Mouse (Mus musculus): ENCODE results near the gene Phc3.

Phc3 gene

GRCm38 (mm10) chr3:30952273-30953070, 16.7 kb downstream of the Phc3 start:
- POLR2A ChIA-PET = interaction anchor here in 2 of 4 experiments (0.5 to 2.7 kb wide), 8 partner anchors 10 to 330 kb away, joined by 3 to 14 read pairs (median 4); partner anchors contain the start of gene Sec62 (in 1 of the 2)
- CTCF ChIA-PET = interaction anchor here in 2 of 4 experiments (0.9 to 1.4 kb wide), 4 partner anchors 9 to 375 kb away, joined by 3 read pairs; no protein-coding TSS in a partner anchor

- CTCF ChIA-PET = interaction anchor here in 2 of 4 experiments (0.9 kb wide), 2 partner anchors 10 to 374 kb away, joined by 3 read pairs; no protein-coding TSS in a partner anchor
- POLR2A ChIA-PET = interaction anchor here in 2 of 4 experiments (0.5 to 2.7 kb wide), 5 partner anchors 10 to 329 kb away, joined by 3 to 14 read pairs (median 3); no protein-coding TSS in a partner anchor
Observed at GRCm38 (mm10) chr3:30951652-30952051, 17.6 kb downstream of the Phc3 start.

GRCm38 (mm10) chr3:30934384-30934783, 34.8 kb downstream of the Phc3 start:
- POLR2A ChIA-PET = interaction anchor here in 1 of 4 experiments (1.4 kb wide), 1 partner anchor 11 kb away, joined by 3 read pairs; no protein-coding TSS in a partner anchor

GRCm38 (mm10) chr3:30929828-30930227, 39.4 kb downstream of the Phc3 start:
- CTCF ChIA-PET = interaction anchor here in 1 of 4 experiments (0.8 kb wide), 1 partner anchor 12 kb away, joined by 3 read pairs; no protein-coding TSS in a partner anchor
- POLR2A ChIA-PET = interaction anchor here in 1 of 4 experiments (1.2 kb wide), 1 partner anchor 14 kb away, joined by 3 read pairs; no protein-coding TSS in a partner anchor

More at GRCm38 (mm10) chr3:30934384-30934783, 34.8 kb downstream of the Phc3 start:
- CTCF ChIA-PET = no interaction called here

GRCm38 (mm10) chr3:30927664-30928063, 41.6 kb downstream of the Phc3 start:
- ChIA-PET CTCF (interaction anchor here in 3 of 4 experiments (0.6 to 1.1 kb wide), 3 partner anchors 73 to 262 kb away, joined by 3 to 4 read pairs (median 3); no protein-coding TSS in a partner anchor), POLR2A (interaction anchor here in 2 of 4 experiments (0.7 to 0.9 kb wide), 2 partner anchors 12 to 89 kb away, joined by 3 read pairs; no protein-coding TSS in a partner anchor)

GRCm38 (mm10) chr3:30917160-30917559, 52.1 kb downstream of the Phc3 start:
- CTCF ChIA-PET = interaction anchor here in 1 of 4 experiments (0.6 kb wide), 1 partner anchor 180 kb away, joined by 3 read pairs; no protein-coding TSS in a partner anchor

GRCm38 (mm10) chr3:30904658-30905057, 64.6 kb downstream of the Phc3 start:
- CTCF ChIA-PET = no interaction called here
- POLR2A ChIA-PET = interaction anchor here in 1 of 4 experiments (0.6 to 1.5 kb wide), 3 partner anchors 14 to 23 kb away, joined by 3 to 4 read pairs (median 3); no protein-coding TSS in a partner anchor

More at GRCm38 (mm10) chr3:30917160-30917559, 52.1 kb downstream of the Phc3 start:
- POLR2A ChIA-PET = interaction anchor here in 1 of 4 experiments (1.0 kb wide), 1 partner anchor 36 kb away, joined by 3 read pairs; no protein-coding TSS in a partner anchor

- POLR2A ChIA-PET = interaction anchor here in 1 of 4 experiments (0.8 to 1.6 kb wide), 3 partner anchors 10 to 252 kb away, joined by 3 to 6 read pairs (median 4); partner anchors contain the start of gene Lrrc34
- CTCF ChIA-PET = interaction anchor here in 1 of 4 experiments (0.9 kb wide), 1 partner anchor 157 kb away, joined by 3 read pairs; no protein-coding TSS in a partner anchor
Observed at GRCm38 (mm10) chr3:30899407-30899806, 69.8 kb downstream of the Phc3 start.

GRCm38 (mm10) chr3:30896721-30897120, 72.5 kb downstream of the Phc3 start:
- ChIA-PET CTCF (interaction anchor here in 1 of 4 experiments (0.7 kb wide), 1 partner anchor 253 kb away, joined by 4 read pairs; no protein-coding TSS in a partner anchor), POLR2A (interaction anchor here in 3 of 4 experiments (0.6 to 1.5 kb wide), 12 partner anchors 11 to 209 kb away, joined by 3 to 4 read pairs (median 3); partner anchors contain the start of gene Sec62 (in 1 of the 3))

- POLR2A ChIA-PET = interaction anchor here in 2 of 4 experiments (0.7 to 1.7 kb wide), 8 partner anchors 16 to 70 kb away, joined by 3 to 9 read pairs (median 4); no protein-coding TSS in a partner anchor
- CTCF ChIA-PET = interaction anchor here in 2 of 4 experiments (0.6 to 1.3 kb wide), 4 partner anchors 43 to 421 kb away, joined by 3 to 9 read pairs (median 4); partner anchors contain the start of gene Slc7a14 (in 1 of the 2)
Observed at GRCm38 (mm10) chr3:30889014-30889413, 80.2 kb downstream of the Phc3 start.

- ChIA-PET CTCF (no interaction called here), POLR2A (interaction anchor here in 1 of 4 experiments (1.0 kb wide), 1 partner anchor 20 kb away, joined by 3 read pairs; no protein-coding TSS in a partner anchor)
Observed at GRCm38 (mm10) chr3:30887449-30887848, 81.8 kb downstream of the Phc3 start.

- ChIA-PET POLR2A (interaction anchor here in 1 of 4 experiments (0.6 to 0.8 kb wide), 3 partner anchors 10 to 100 kb away, joined by 3 read pairs; partner anchors contain the start of gene Gpr160), CTCF (no interaction called here)
Observed at GRCm38 (mm10) chr3:30876709-30877108, 92.5 kb downstream of the Phc3 start.

- CTCF ChIA-PET = no interaction called here
- POLR2A ChIA-PET = interaction anchor here in 1 of 4 experiments (0.5 kb wide), 1 partner anchor 12 kb away, joined by 4 read pairs; no protein-coding TSS in a partner anchor
Observed at GRCm38 (mm10) chr3:30869995-30870394, 99.2 kb downstream of the Phc3 start.

GRCm38 (mm10) chr3:30868625-30869024, 100.6 kb downstream of the Phc3 start:
- ChIA-PET POLR2A (interaction anchor here in 2 of 4 experiments (0.6 to 1.0 kb wide), 2 partner anchors 13 to 90 kb away, joined by 3 to 4 read pairs; partner anchors contain the start of gene Gpr160 (in 1 of the 2)), CTCF (no interaction called here)

- ChIA-PET CTCF (no interaction called here), POLR2A (interaction anchor here in 2 of 4 experiments (0.6 to 1.0 kb wide), 2 partner anchors 12 to 91 kb away, joined by 3 to 4 read pairs; partner anchors contain the start of gene Gpr160 (in 1 of the 2))
Observed at GRCm38 (mm10) chr3:30868176-30868575, 101.0 kb downstream of the Phc3 start.

GRCm38 (mm10) chr3:30864640-30865039, 104.6 kb downstream of the Phc3 start:
- POLR2A ChIA-PET = interaction anchor here in 1 of 4 experiments (0.9 to 2.6 kb wide), 4 partner anchors 10 to 244 kb away, joined by 3 to 8 read pairs (median 4); partner anchors contain the start of gene Gpr160

GRCm38 (mm10) chr3:30863712-30864435, 105.3 kb downstream of the Phc3 start:
- POLR2A ChIA-PET = interaction anchor here in 2 of 4 experiments (0.8 to 2.6 kb wide), 9 partner anchors 9 to 243 kb away, joined by 3 to 8 read pairs (median 3); partner anchors contain the start of gene Gpr160 (in 1 of the 2)
- CTCF ChIA-PET = no interaction called here

More at GRCm38 (mm10) chr3:30864640-30865039, 104.6 kb downstream of the Phc3 start:
- CTCF ChIA-PET = no interaction called here
